10 mouse cellular contexts compared by ENCODE assay signal in genomic region chr16:91846089-91846741, GRCm38 (mm10).
DNase-seq lines count a peak whose midpoint lies in the region; ATAC-seq lines count a peak whose summit lies in the region.
"Had no signal": no experiment of that assay in that cellular context is flagged by ENCODE, and none has a peak within 500 bp of the region (broad histone marks: within the 10 kb centered on the region; RNA-seq: fewer than 3 reads in every experiment).

No protein-coding gene starts in this region.

- no peaks in the 10 kb centered on the region for H3K27me3 ChIP-seq in heart, embryonic 12.5 days (replicated peaks)
- H3K27me3 ChIP-seq: CH12.LX had no signal

- no peaks in the 10 kb centered on the region for H3K9me3 ChIP-seq in heart, embryonic 12.5 days (replicated peaks)

- ATAC-seq in heart, embryonic 12.5 days (ENCODE audit: insufficient number of reproducible peaks, low FRiP score): 0 out of 2 replicates have a peak, but pooled peaks have one; percentile 16

- 39% methylated on average over 10 of the region's 10 CpGs for WGBS in heart, embryonic 12.5 days

- peaks cover 40% of the 10 kb centered on the region for H3K4me1 ChIP-seq in heart, embryonic 12.5 days (replicated peaks)

- peak overlapping the region; percentile 67; the same call in 1 of the 2 replicates for H3K27ac ChIP-seq in heart, embryonic 12.5 days (ENCODE audit: poor library complexity, severe bottlenecking)

- H3K4me3 ChIP-seq in heart, embryonic 12.5 days: no peak overlapping the region

- DNase-seq in heart, adult 11 months: no peak
- DNase-seq in embryo, embryonic 10.5 days (ENCODE audit: low spot score): peak; percentile 65
- DNase-seq in heart, postnatal 4 days: peak; percentile 52
- DNase-seq in lung, postnatal 14 days: peak; percentile 50
- DNase-seq in MN1 (ENCODE audit: low spot score): no peak
- DNase-seq in gastrocnemius, adult 8-10 months (ENCODE audit: low spot score in 2 of 2): no peak
- no peak for DNase-seq in frontal cortex, adult 2 months (ENCODE audit: extremely low spot score in 1 of 2, low spot score in 1 of 2)
- DNase-seq: spleen, adult 18-20 months had no signal

- peaks cover 54% of the 10 kb centered on the region for H3K36me3 ChIP-seq in heart, embryonic 12.5 days

- H3K9ac ChIP-seq in heart, embryonic 12.5 days: no peak overlapping the region

- no peak overlapping the region for H3K4me2 ChIP-seq in heart, embryonic 12.5 days

Comparison
In these comparisons a context has a peak if more than half of its experiments do, and no peak if none do; other contexts are left out.
1. DNase-seq: peak in embryo, embryonic 10.5 days (single experiment), heart, postnatal 4 days (single experiment) and lung, postnatal 14 days (single experiment); none in heart, adult 11 months (single experiment), MN1 (single experiment), gastrocnemius, adult 8-10 months (0 of 2) and frontal cortex, adult 2 months (0 of 2).